8 mouse cellular contexts compared by ENCODE assay signal in genomic region chr5:138997171-138997788, GRCm38 (mm10). TPM values are rescaled to one million over a fixed set of nuclear protein-coding genes. Genes with fewer than 3 reads are reported as not detected.
DNase-seq lines count a peak whose midpoint lies in the region; ATAC-seq and TF ChIP-seq lines count a peak whose summit lies in the region.

Gene Pdgfa, minus strand, starts transcription at chr5:138997370.

- H3K27ac ChIP-seq in embryonic fibroblast, embryonic 13.5 days (ENCODE audit: insufficient read depth, low read length) = no peak within 1 kb of the TSS
- peak within 1 kb of the TSS; percentile 95 to 96 for H3K27ac ChIP-seq in heart, embryonic 14.5 days (replicated peaks in 1 of 2; ENCODE audit: control insufficient read depth in 1 of 2, insufficient read depth in 1 of 2, low read depth in 2 of 2, low read length in 2 of 2)
- H3K27ac ChIP-seq in kidney, postnatal 0 days = peak within 1 kb of the TSS; percentile 97
- H3K27ac ChIP-seq in liver, embryonic 12.5 days = no peak within 1 kb of the TSS
- H3K27ac ChIP-seq in midbrain, postnatal 0 days (ENCODE audit: low read depth, low read length) = peak within 1 kb of the TSS; percentile 84

- 2% methylated on average over 48 of the region's 48 CpGs for WGBS in heart, embryonic 14.5 days
- 5% methylated on average over 48 of the region's 48 CpGs for whole genome bisulfite sequencing in kidney, postnatal 0 days
- WGBS in liver, embryonic 12.5 days (ENCODE audit: insufficient replicate concordance) = 2% methylated on average over 48 of the region's 48 CpGs
- 3% methylated on average over 48 of the region's 48 CpGs for WGBS in midbrain, postnatal 0 days

- H3K4me3 ChIP-seq in embryonic fibroblast, embryonic 13.5 days (ENCODE audit: insufficient read depth, low read length) = peak within 1 kb of the TSS; percentile 46; the same call in 1 of the 2 replicates
- H3K4me3 ChIP-seq in heart, embryonic 14.5 days (ENCODE audit: control insufficient read depth in 1 of 2, insufficient read depth in 1 of 2, low read depth in 1 of 2, low read length in 2 of 2) = peak within 1 kb of the TSS; percentile 86 to 87
- peak within 1 kb of the TSS; percentile 74 for H3K4me3 ChIP-seq in kidney, postnatal 0 days (replicated peaks; ENCODE audit: low read depth, low read length)
- H3K4me3 ChIP-seq in liver, embryonic 12.5 days = peak within 1 kb of the TSS; percentile 57
- peak within 1 kb of the TSS; percentile 84 for H3K4me3 ChIP-seq in midbrain, postnatal 0 days (ENCODE audit: low read depth, low read length)

- TF ChIP-seq CTCF in embryonic fibroblast, embryonic 13.5 days (IDR thresholded peaks at IDR 0.05; ENCODE audit: borderline replicate concordance, insufficient read depth, low read length) = no peak
- no peak for TF ChIP-seq CTCF in kidney, postnatal 0 days (IDR thresholded peaks at IDR 0.05; ENCODE audit: low read depth)
- TF ChIP-seq CTCF in midbrain, postnatal 0 days (IDR thresholded peaks at IDR 0.05) = no peak; the same call in none of the 2 replicates

- peaks cover 3% of the 10 kb centered on the region; the same call in 1 of the 2 replicates for H3K9me3 ChIP-seq in heart, embryonic 14.5 days (ENCODE audit: control insufficient read depth, low read length)
- H3K9me3 ChIP-seq in kidney, postnatal 0 days (replicated peaks; ENCODE audit: low read length) = 0 out of 2 replicates have a peak, but pooled peaks cover 5% of the 10 kb centered on the region
- no peaks in the 10 kb centered on the region for H3K9me3 ChIP-seq in liver, embryonic 12.5 days (replicated peaks)
- no peaks in the 10 kb centered on the region for H3K9me3 ChIP-seq in midbrain, postnatal 0 days (ENCODE audit: low read length)

- peak within 1 kb of the TSS; percentile 93 for H3K9ac ChIP-seq in heart, embryonic 14.5 days (ENCODE audit: low read length)
- H3K9ac ChIP-seq in kidney, postnatal 0 days (ENCODE audit: low read depth, low read length) = peak within 1 kb of the TSS; percentile 91
- H3K9ac ChIP-seq in liver, embryonic 12.5 days = no peak within 1 kb of the TSS
- peak within 1 kb of the TSS; percentile 88 for H3K9ac ChIP-seq in midbrain, postnatal 0 days (replicated peaks; ENCODE audit: low read length, poor library complexity, severe bottlenecking)

- H3K4me1 ChIP-seq in embryonic fibroblast, embryonic 13.5 days (ENCODE audit: control insufficient read depth, insufficient read depth, low read length) = peaks cover 3% of the 10 kb centered on the region; the same call in 1 of the 2 replicates
- H3K4me1 ChIP-seq in heart, embryonic 14.5 days (ENCODE audit: control insufficient read depth in 2 of 2, insufficient read depth in 2 of 2, low read length in 2 of 2) = peaks cover 37 to 49% of the 10 kb centered on the region in 2 experiments
- H3K4me1 ChIP-seq in kidney, postnatal 0 days (replicated peaks; ENCODE audit: insufficient read depth, low read length) = peaks cover 22% of the 10 kb centered on the region
- peaks cover 24% of the 10 kb centered on the region for H3K4me1 ChIP-seq in liver, embryonic 12.5 days
- H3K4me1 ChIP-seq in midbrain, postnatal 0 days (ENCODE audit: insufficient read depth, low read length) = peaks cover 17% of the 10 kb centered on the region

- peak in 1 of 2 experiments; percentile 46 for DNase-seq in left cerebral cortex, adult 18-20 months (ENCODE audit: low spot score in 2 of 2)
- no peak for DNase-seq in left cerebral cortex, adult 11 months (ENCODE audit: low spot score)
- DNase-seq in kidney, postnatal 0 days (ENCODE audit: low spot score) = peak; percentile 79
- DNase-seq in midbrain, postnatal 0 days (ENCODE audit: low spot score) = peak; percentile 79
- peak; percentile 79 for DNase-seq in testis, postnatal 10 days (ENCODE audit: low spot score)

- peak; percentile 24; the same call in 1 of the 2 replicates for ATAC-seq in heart, embryonic 14.5 days (ENCODE audit: insufficient number of reproducible peaks, insufficient read depth, low FRiP score, low read depth)
- ATAC-seq in kidney, postnatal 0 days (replicated peaks; ENCODE audit: low FRiP score, low read depth) = peak; percentile 16; the same call in 1 of the 2 replicates
- no peak for ATAC-seq in liver, embryonic 12.5 days
- no peak for ATAC-seq in midbrain, postnatal 0 days (ENCODE audit: low FRiP score)

- peaks cover 32% of the 10 kb centered on the region for H3K27me3 ChIP-seq in heart, embryonic 14.5 days (ENCODE audit: control insufficient read depth, insufficient read depth, low read length)
- H3K27me3 ChIP-seq in kidney, postnatal 0 days (ENCODE audit: insufficient read depth, low read length) = 0 out of 2 replicates have a peak, but pooled peaks cover 18% of the 10 kb centered on the region
- peaks cover 97% of the 10 kb centered on the region for H3K27me3 ChIP-seq in liver, embryonic 12.5 days (replicated peaks)
- H3K27me3 ChIP-seq in midbrain, postnatal 0 days (ENCODE audit: insufficient read depth, low read length) = peaks cover 26% of the 10 kb centered on the region

- H3K36me3 ChIP-seq in heart, embryonic 14.5 days (ENCODE audit: control insufficient read depth, insufficient read depth, low read length) = no peaks in the 10 kb centered on the region
- H3K36me3 ChIP-seq in kidney, postnatal 0 days (ENCODE audit: insufficient read depth, low read length) = no peaks in the 10 kb centered on the region
- H3K36me3 ChIP-seq in liver, embryonic 12.5 days = no peaks in the 10 kb centered on the region
- H3K36me3 ChIP-seq in midbrain, postnatal 0 days (ENCODE audit: insufficient read depth, low read length) = no peaks in the 10 kb centered on the region

- TF ChIP-seq POLR2A in embryonic fibroblast, embryonic 13.5 days (IDR thresholded peaks at IDR 0.05; ENCODE audit: low read depth, low read length) = 0 out of 2 replicates have a peak, but pooled peaks have one; percentile 31

- peak within 1 kb of the TSS; percentile 75 for H3K4me2 ChIP-seq in heart, embryonic 14.5 days (ENCODE audit: low read length)
- H3K4me2 ChIP-seq in kidney, postnatal 0 days (ENCODE audit: low read length) = peak within 1 kb of the TSS; percentile 94
- H3K4me2 ChIP-seq in liver, embryonic 12.5 days = peak within 1 kb of the TSS; percentile 72
- peak within 1 kb of the TSS; percentile 96 for H3K4me2 ChIP-seq in midbrain, postnatal 0 days (ENCODE audit: low read depth, low read length, poor library complexity, severe bottlenecking)

RNA-seq across cellular contexts. Expression of gene Pdgfa, which starts in this region (rescaled TPM):
- total RNA-seq in left cerebral cortex, adult 18-20 months (2021) = 10 to 100 TPM; 52.7 to 55.5 TPM
- polyA plus RNA-seq in embryonic fibroblast, embryonic 13.5 days (2011; ENCODE audit: insufficient read length, low read depth, missing spikeins) = 32.4 and 43.2 TPM in 2 replicates
- 51.5 and 53.3 TPM in 2 replicates for polyA plus RNA-seq in heart, embryonic 14.5 days (2014; fragmentation: Nextera tagmentation; extraction: Ambion mirVana)
- polyA plus RNA-seq in kidney, postnatal 0 days (2015; fragmentation: Nextera tagmentation; extraction: Ambion mirVana) = 75.2 and 77.7 TPM in 2 replicates
- polyA plus RNA-seq in liver, embryonic 12.5 days (2016; fragmentation: Nextera tagmentation; extraction: Ambion mirVana) = 1.9 and 2.8 TPM in 2 replicates
- total RNA-seq in midbrain, postnatal 0 days (2014; rRNA removed) = 64.0 and 67.7 TPM in 2 replicates
- polyA plus RNA-seq in midbrain, postnatal 0 days (2015; fragmentation: Nextera tagmentation; extraction: Ambion mirVana) = 53.8 and 54.5 TPM in 2 replicates

Comparison
In these comparisons a context has a peak if more than half of its experiments do, and no peak if none do; other contexts are left out.
1. H3K27ac ChIP-seq: peak in heart, embryonic 14.5 days (2 of 2), kidney, postnatal 0 days (single experiment) and midbrain, postnatal 0 days (single experiment); none in embryonic fibroblast, embryonic 13.5 days (single experiment) and liver, embryonic 12.5 days (single experiment).
2. ATAC-seq: peak in heart, embryonic 14.5 days (single experiment) and kidney, postnatal 0 days (single experiment); none in liver, embryonic 12.5 days (single experiment) and midbrain, postnatal 0 days (single experiment).
3. Peak in every context shown above with its lines, with median percentiles within 50 percentile points of each other: H3K4me3 ChIP-seq and H3K4me2 ChIP-seq.